Mouse (Mus musculus) neural tube, embryonic 14.5 days (tissue): ENCODE data around the gene Rnft2. TPM values are rescaled to one million over a fixed set of nuclear protein-coding genes. Genes with fewer than 3 reads are reported as not detected.
A peak's percentile ranks its signal among the peaks of the same experiment; 100 is the strongest.

Source experiments
- ATAC-seq: fragments of 200-750 bp; cut with Nextera tagmentation; 2 replicates; pipeline ENCODE4 v1.8.0; 2017; ENCODE audit warnings: low read depth, mild to moderate bottlenecking, moderate TSS enrichment, moderate library complexity
- H3K27ac ChIP-seq: fragments of 300-500 bp; sonication (generic); 2 replicates; pipeline ENCODE4 v1.5.1; 2014; ENCODE audit warnings: low read depth, mild to moderate bottlenecking, control low read depth, low read length, moderate library complexity, mixed read lengths
- H3K27me3 ChIP-seq: fragments of 300-500 bp; sonication (generic); 2 replicates; pipeline ENCODE4 v1.6.1; 2014; ENCODE audit warnings: low read length; ENCODE audit not compliant: control insufficient read depth, insufficient read depth
- H3K36me3 ChIP-seq: fragments of 300-500 bp; sonication (generic); 2 replicates; pipeline ENCODE4 v1.6.1; 2014; ENCODE audit warnings: low read length, mixed read lengths; ENCODE audit not compliant: control insufficient read depth, insufficient read depth
- H3K4me1 ChIP-seq: fragments of 300-500 bp; sonication (generic); 2 replicates; pipeline ENCODE4 v1.6.1; 2014; ENCODE audit warnings: low read length; ENCODE audit not compliant: control insufficient read depth, insufficient read depth
- H3K4me2 ChIP-seq: fragments of 300-500 bp; sonication (generic); 2 replicates; pipeline ENCODE4 v1.6.1; 2014; ENCODE audit warnings: mild to moderate bottlenecking, low read depth, low read length, control low read depth
- H3K4me3 ChIP-seq: fragments of 300-500 bp; sonication (generic); 2 replicates; pipeline ENCODE4 v1.5.1; 2014; ENCODE audit warnings: low read depth, low read length, control low read depth, mixed read lengths
- H3K9ac ChIP-seq: fragments of 300-500 bp; sonication (generic); replicated peaks from 2 replicates; pipeline ENCODE4 v1.6.1; 2014; ENCODE audit warnings: low read depth, mild to moderate bottlenecking, control low read depth, low read length, mixed read lengths
- H3K9me3 ChIP-seq: fragments of 300-500 bp; sonication (generic); 2 replicates; pipeline ENCODE4 v1.6.1; 2016; ENCODE audit warnings: low read length; ENCODE audit not compliant: control insufficient read depth
- WGBS: fragments of 180-500 bp; shearing (Covaris S2); extraction: QIAGEN DNeasy Blood & Tissue Kit; methylation state at CpG from one replicate; pipeline ENCODE4 v1.1.7; 2014; 5-methylcytosine and 5-hydroxymethylcytosine counted together
- polyA plus RNA-seq: library from polyadenylated mRNA; unstranded; fragments of >200 nt; fragmentation: Nextera tagmentation; extraction: Ambion mirVana; gene quantifications from 2 replicates; pipeline ENCODE4 v1.2.1, GENCODE M21; 2014

The Rnft2 gene
- polyA plus RNA-seq, 1 experiment from 2014 or later = 20.3 TPM

GRCm38 (mm10) chr5:118236891-118237290, 8.0 kb downstream of the Rnft2 start:
- Histone ChIP-seq H3K4me1 (no peaks in the 10 kb centered on the region), H3K27ac (no peak overlapping the region), H3K4me2 (no peak overlapping the region), H3K9me3 (no peaks in the 10 kb centered on the region), H3K4me3 (no peak overlapping the region), H3K36me3 (peaks cover 29% of the 10 kb centered on the region), H3K27me3 (no peaks in the 10 kb centered on the region), H3K9ac (no peak overlapping the region)
- 82% methylated on average over 12 of the region's 12 CpGs for WGBS
- ATAC-seq = no peak

GRCm38 (mm10) chr5:118230071-118230611, 14.8 kb downstream of the Rnft2 start:
- no peak overlapping the region for H3K9ac ChIP-seq
- H3K36me3 ChIP-seq = peaks cover 47% of the 10 kb centered on the region
- ATAC-seq = no peak
- no peaks in the 10 kb centered on the region for H3K9me3 ChIP-seq
- 94% methylated on average over 13 of the region's 13 CpGs for whole genome bisulfite sequencing
- H3K27me3 ChIP-seq = no peaks in the 10 kb centered on the region
- H3K4me1 ChIP-seq = no peaks in the 10 kb centered on the region
- H3K4me3 ChIP-seq = no peak overlapping the region
- no peak overlapping the region for H3K27ac ChIP-seq
- no peak overlapping the region for H3K4me2 ChIP-seq

- Histone ChIP-seq H3K4me2 (no peak overlapping the region), H3K27ac (no peak overlapping the region; the same call in 1 of the 2 replicates), H3K9ac (no peak overlapping the region), H3K4me3 (no peak overlapping the region), H3K36me3 (peaks cover 15% of the 10 kb centered on the region; the same call in 1 of the 2 replicates), H3K9me3 (no peaks in the 10 kb centered on the region), H3K4me1 (no peaks in the 10 kb centered on the region), H3K27me3 (no peaks in the 10 kb centered on the region)
- WGBS = 40% methylated on average over 9 of the region's 9 CpGs
- ATAC-seq = no peak
Observed at GRCm38 (mm10) chr5:118223142-118223757, 21.7 kb downstream of the Rnft2 start.

- Histone ChIP-seq H3K27me3 (no peaks in the 10 kb centered on the region), H3K27ac (peak overlapping the region; percentile 55), H3K4me2 (no peak overlapping the region), H3K4me1 (peaks cover 25% of the 10 kb centered on the region), H3K4me3 (no peak overlapping the region), H3K9me3 (no peaks in the 10 kb centered on the region), H3K9ac (no peak overlapping the region), H3K36me3 (no peaks in the 10 kb centered on the region)
- 48% methylated on average over 6 of the region's 6 CpGs for WGBS
- ATAC-seq = 0 out of 2 replicates have a peak, but pooled peaks have one; percentile 19
Observed at GRCm38 (mm10) chr5:118217410-118217809, 27.5 kb downstream of the Rnft2 start.

GRCm38 (mm10) chr5:118214418-118215154, 30.3 kb downstream of the Rnft2 start:
- Histone ChIP-seq H3K36me3 (no peaks in the 10 kb centered on the region), H3K27ac (peak overlapping the region; percentile 48), H3K27me3 (no peaks in the 10 kb centered on the region), H3K4me3 (peak overlapping the region; percentile 18), H3K4me2 (peak overlapping the region; percentile 55), H3K4me1 (peaks cover 25% of the 10 kb centered on the region), H3K9me3 (no peaks in the 10 kb centered on the region), H3K9ac (peak overlapping the region; percentile 46; the same call in 1 of the 2 replicates)
- ATAC-seq = peak; percentile 80
- WGBS = 7% methylated on average over 24 of the region's 24 CpGs

- H3K36me3 ChIP-seq = no peaks in the 10 kb centered on the region
- peak; percentile 38; the same call in 1 of the 2 replicates for ATAC-seq
- peak overlapping the region; percentile 18 for H3K4me3 ChIP-seq
- peaks cover 25% of the 10 kb centered on the region for H3K4me1 ChIP-seq
- WGBS = 24% methylated on average over 5 of the region's 5 CpGs
- H3K9ac ChIP-seq = peak overlapping the region; percentile 46; the same call in 1 of the 2 replicates
- no peak overlapping the region for H3K27ac ChIP-seq
- H3K4me2 ChIP-seq = peak overlapping the region; percentile 55
- H3K9me3 ChIP-seq = no peaks in the 10 kb centered on the region
- no peaks in the 10 kb centered on the region for H3K27me3 ChIP-seq
Observed at GRCm38 (mm10) chr5:118214012-118214411, 30.9 kb downstream of the Rnft2 start.

- H3K27ac ChIP-seq = no peak overlapping the region
- H3K4me3 ChIP-seq = no peak overlapping the region
- no peaks in the 10 kb centered on the region for H3K9me3 ChIP-seq
- H3K36me3 ChIP-seq = no peaks in the 10 kb centered on the region
- WGBS = 15% methylated on average over 8 of the region's 8 CpGs
- ATAC-seq = no peak
- H3K27me3 ChIP-seq = no peaks in the 10 kb centered on the region
- H3K4me1 ChIP-seq = 0 out of 2 replicates have a peak, but pooled peaks cover 4% of the 10 kb centered on the region
- H3K9ac ChIP-seq = no peak overlapping the region
- no peak overlapping the region for H3K4me2 ChIP-seq
Observed at GRCm38 (mm10) chr5:118205852-118206251, 39.1 kb downstream of the Rnft2 start.

- no peak for ATAC-seq
- H3K9ac ChIP-seq = no peak overlapping the region
- H3K27ac ChIP-seq = no peak overlapping the region
- H3K9me3 ChIP-seq = no peaks in the 10 kb centered on the region
- no peaks in the 10 kb centered on the region for H3K27me3 ChIP-seq
- 0 out of 2 replicates have a peak, but pooled peaks cover 4% of the 10 kb centered on the region for H3K4me1 ChIP-seq
- 32% methylated on average over 16 of the region's 16 CpGs for WGBS
- H3K36me3 ChIP-seq = no peaks in the 10 kb centered on the region
- no peak overlapping the region for H3K4me3 ChIP-seq
- H3K4me2 ChIP-seq = no peak overlapping the region
Observed at GRCm38 (mm10) chr5:118204675-118205440, 40.1 kb downstream of the Rnft2 start.
